Mouse (Mus musculus) stomach, embryonic 14.5 days (tissue): Measurements from ENCODE around the gene Olfr1417. TPM values are rescaled to one million over a fixed set of nuclear protein-coding genes. Genes with fewer than 3 reads are reported as not detected.
"Not testable (repeated sequence)": the region's sequence is repeated elsewhere in the genome, so short reads cannot be mapped to it uniquely, and the experiment has no call there.

ENCODE experiments used
- ATAC-seq: fragments of 200-750 bp; cut with Nextera tagmentation; 2 replicates; pipeline ENCODE4 v1.8.0; 2017; ENCODE audit warnings: low read depth, moderate TSS enrichment; ENCODE audit not compliant: insufficient number of reproducible peaks, insufficient read depth, low FRiP score
- H3K27ac ChIP-seq: fragments of 300-500 bp; sonication (generic); 2 replicates; pipeline ENCODE4 v1.5.1; 2014; ENCODE audit warnings: mild to moderate bottlenecking, low read length, moderate library complexity, mixed read lengths
- H3K27me3 ChIP-seq: fragments of 300-500 bp; sonication (generic); 2 replicates; pipeline ENCODE4 v1.6.1; 2014; ENCODE audit warnings: low read length, control low read depth, mixed read lengths; ENCODE audit not compliant: control insufficient read depth, insufficient read depth
- H3K36me3 ChIP-seq: fragments of 300-500 bp; sonication (generic); 2 replicates; pipeline ENCODE4 v1.6.1; 2014; ENCODE audit warnings: mild to moderate bottlenecking, control low read depth, low read length, moderate library complexity, mixed read lengths; ENCODE audit not compliant: control insufficient read depth, insufficient read depth
- H3K4me1 ChIP-seq: fragments of 300-500 bp; sonication (generic); 2 replicates; pipeline ENCODE4 v1.6.1; 2014; ENCODE audit warnings: low read length, control low read depth, mixed read lengths; ENCODE audit not compliant: control insufficient read depth, insufficient read depth
- H3K4me2 ChIP-seq: fragments of 300-500 bp; sonication (generic); replicated peaks from 2 replicates; pipeline ENCODE4 v1.6.1; 2014; ENCODE audit warnings: low read depth, low read length, control low read depth
- H3K4me3 ChIP-seq: fragments of 300-500 bp; sonication (generic); 2 replicates; pipeline ENCODE4 v1.5.1; 2014; ENCODE audit warnings: low read depth, low read length, control low read depth
- H3K9ac ChIP-seq: fragments of 300-500 bp; sonication (generic); replicated peaks from 2 replicates; pipeline ENCODE4 v1.6.1; 2014; ENCODE audit warnings: low read depth, mild to moderate bottlenecking, control low read depth, low read length, moderate library complexity, mixed read lengths
- H3K9me3 ChIP-seq: fragments of 300-500 bp; sonication (generic); 2 replicates; pipeline ENCODE4 v1.6.1; 2016; ENCODE audit warnings: low read depth, low read length, control low read depth; ENCODE audit not compliant: control insufficient read depth
- WGBS: fragments of 180-500 bp; shearing (Covaris S2); extraction: QIAGEN DNeasy Blood & Tissue Kit; methylation state at CpG from one replicate; pipeline ENCODE4 v1.1.7; 2014; 5-methylcytosine and 5-hydroxymethylcytosine counted together
- polyA plus RNA-seq: library from polyadenylated mRNA; unstranded; fragments of >200 nt; fragmentation: Nextera tagmentation; extraction: Ambion mirVana; gene quantifications from 2 replicates; pipeline ENCODE4 v1.2.1, GENCODE M21; 2014

Gene Olfr1417
- polyA plus RNA-seq = 0.27 TPM in 1 of 2 replicates, not detected in the other

GRCm38 (mm10) chr19:11839119-11839518, at the start of gene Olfr1417:
Gene Olfr1417 (minus strand): TSS chr19:11839219.
- no peak within 1 kb of the TSS for H3K27ac ChIP-seq
- H3K4me2 ChIP-seq = no peak within 1 kb of the TSS
- H3K9me3 ChIP-seq = no peaks in the 10 kb centered on the region
- H3K36me3 ChIP-seq = no peaks in the 10 kb centered on the region
- no peak for ATAC-seq
- no peak within 1 kb of the TSS for H3K4me3 ChIP-seq
- no peaks in the 10 kb centered on the region for H3K27me3 ChIP-seq
- H3K9ac ChIP-seq = no peak within 1 kb of the TSS
- WGBS = 82% methylated on average over 4 of the region's 4 CpGs
- no peaks in the 10 kb centered on the region for H3K4me1 ChIP-seq

- H3K9me3 ChIP-seq = no peaks in the 10 kb centered on the region
- H3K9ac ChIP-seq = no peak within 1 kb of the TSS
Measured at GRCm38 (mm10) chr19:11886265-11886664, 47.2 kb upstream of the Olfr1417 start, which contains the start of gene Olfr1420. Gene Olfr1420 (plus strand): TSS chr19:11886565.

GRCm38 (mm10) chr19:11878404-11878803, 39.4 kb upstream of the Olfr1417 start:
- not testable (repeated sequence) for H3K27ac ChIP-seq, H3K27me3 ChIP-seq, H3K4me1 ChIP-seq, H3K9me3 ChIP-seq, ATAC-seq, H3K9ac ChIP-seq, H3K36me3 ChIP-seq, H3K4me3 ChIP-seq, H3K4me2 ChIP-seq
- 59% methylated on average over 22 of the region's 22 CpGs for WGBS

More at GRCm38 (mm10) chr19:11886265-11886664, 47.2 kb upstream of the Olfr1417 start, which contains the start of gene Olfr1420:
- Histone ChIP-seq H3K36me3 (no peaks in the 10 kb centered on the region), H3K27me3 (no peaks in the 10 kb centered on the region), H3K4me2 (no peak within 1 kb of the TSS), H3K4me1 (no peaks in the 10 kb centered on the region), H3K4me3 (no peak within 1 kb of the TSS), H3K27ac (no peak within 1 kb of the TSS)
- no peak for ATAC-seq
- WGBS = 46% methylated on average over 1 of the region's 1 CpGs

DNA sequence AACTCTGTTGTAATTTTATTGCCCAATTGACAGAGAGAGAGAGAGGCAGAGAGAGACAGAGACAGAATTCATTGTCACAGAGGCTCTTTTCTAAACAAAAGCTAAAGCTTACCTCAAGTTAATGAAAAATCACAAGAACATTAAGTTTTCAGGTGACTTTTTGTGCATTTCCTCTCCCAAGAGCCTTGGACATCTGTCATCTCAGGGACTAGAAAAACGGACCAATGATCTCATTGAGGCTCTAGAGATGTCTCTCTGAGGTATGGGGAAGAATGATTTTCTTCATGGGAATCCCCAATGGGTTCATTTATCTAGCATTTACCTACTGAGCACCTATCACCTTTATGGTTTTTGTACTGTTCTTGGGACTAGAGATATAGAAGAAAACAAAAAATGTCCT, 36.0 kb upstream of the Olfr1417 start, which contains the start of gene Olfr1419:
Gene Olfr1419 (minus strand): TSS at position 101 of the 400 bp plus-strand sequence.
- Histone ChIP-seq H3K9ac (no peak within 1 kb of the TSS), H3K4me2 (no peak within 1 kb of the TSS), H3K4me3 (no peak within 1 kb of the TSS), H3K9me3 (no peaks in the 10 kb centered on the region), H3K4me1 (no peaks in the 10 kb centered on the region), H3K36me3 (no peaks in the 10 kb centered on the region), H3K27me3 (no peaks in the 10 kb centered on the region), H3K27ac (no peak within 1 kb of the TSS)
- ATAC-seq = no peak
- WGBS = 40% methylated on average over 1 of the region's 1 CpGs

DNA sequence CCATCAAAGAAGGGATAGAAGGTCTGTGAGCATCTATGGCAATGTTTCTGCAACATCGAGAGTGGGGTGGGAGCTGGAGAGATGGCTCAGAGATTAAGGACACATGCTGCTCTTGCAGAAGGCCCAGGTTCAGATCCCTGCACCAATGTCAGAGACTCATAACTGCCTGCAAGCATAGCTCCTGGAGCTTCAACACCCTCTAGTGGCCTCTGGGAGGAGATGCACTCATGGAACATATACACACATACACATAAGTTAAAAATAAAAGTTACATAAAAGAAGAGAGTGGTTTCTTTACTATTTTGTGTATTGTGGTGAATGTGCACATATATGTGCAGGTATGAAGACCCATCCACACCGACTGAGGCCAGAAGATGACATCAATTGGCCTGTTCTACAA, 28.8 kb upstream of the Olfr1417 start:
- Histone ChIP-seq H3K9ac (no peak overlapping the region), H3K4me1 (no peaks in the 10 kb centered on the region), H3K4me2 (no peak overlapping the region), H3K27ac (no peak overlapping the region), H3K27me3 (no peaks in the 10 kb centered on the region), H3K4me3 (no peak overlapping the region), H3K36me3 (no peaks in the 10 kb centered on the region), H3K9me3 (peaks cover 8% of the 10 kb centered on the region; the same call in 1 of the 2 replicates)
- 77% methylated on average over 2 of the region's 2 CpGs for WGBS
- ATAC-seq = no peak

DNA sequence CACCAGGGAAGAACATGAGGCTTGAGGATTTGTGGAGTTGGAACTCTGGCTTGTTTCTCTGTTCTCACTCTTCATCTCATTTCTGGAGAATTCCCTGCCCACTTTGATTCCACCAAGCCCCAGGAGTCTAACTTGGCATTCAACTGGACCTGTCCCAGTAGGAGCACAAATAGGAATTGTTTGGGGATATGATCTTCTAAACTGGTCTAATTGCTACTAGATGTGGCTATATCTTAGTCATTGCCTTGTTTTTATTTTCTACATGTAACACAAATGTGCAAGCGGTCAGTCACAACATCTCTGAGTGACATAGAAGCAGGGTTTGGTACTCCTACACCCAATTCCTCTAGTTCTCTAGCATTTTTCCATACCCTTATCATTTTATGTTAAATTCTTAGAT, 21.9 kb upstream of the Olfr1417 start, which contains the start of gene Olfr1418:
Gene Olfr1418 (minus strand): TSS at position 101 of the 400 bp plus-strand sequence.
- Histone ChIP-seq H3K4me1 (no peaks in the 10 kb centered on the region), H3K4me2 (no peak within 1 kb of the TSS), H3K9ac (no peak within 1 kb of the TSS), H3K27me3 (no peaks in the 10 kb centered on the region), H3K27ac (no peak within 1 kb of the TSS), H3K4me3 (no peak within 1 kb of the TSS), H3K9me3 (0 out of 2 replicates have a peak, but pooled peaks cover 4% of the 10 kb centered on the region), H3K36me3 (no peaks in the 10 kb centered on the region)
- ATAC-seq = no peak
- 92% methylated on average over 1 of the region's 1 CpGs for WGBS

- no peak overlapping the region for H3K27ac ChIP-seq
- H3K27me3 ChIP-seq = no peaks in the 10 kb centered on the region
- no peaks in the 10 kb centered on the region for H3K36me3 ChIP-seq
- ATAC-seq = no peak
- no peaks in the 10 kb centered on the region for H3K9me3 ChIP-seq
- H3K9ac ChIP-seq = no peak overlapping the region
- no peak overlapping the region for H3K4me2 ChIP-seq
- WGBS = 75% methylated on average over 6 of the region's 6 CpGs
- H3K4me1 ChIP-seq = no peaks in the 10 kb centered on the region
- no peak overlapping the region for H3K4me3 ChIP-seq
Measured at GRCm38 (mm10) chr19:11856506-11856905, 17.5 kb upstream of the Olfr1417 start.

DNA sequence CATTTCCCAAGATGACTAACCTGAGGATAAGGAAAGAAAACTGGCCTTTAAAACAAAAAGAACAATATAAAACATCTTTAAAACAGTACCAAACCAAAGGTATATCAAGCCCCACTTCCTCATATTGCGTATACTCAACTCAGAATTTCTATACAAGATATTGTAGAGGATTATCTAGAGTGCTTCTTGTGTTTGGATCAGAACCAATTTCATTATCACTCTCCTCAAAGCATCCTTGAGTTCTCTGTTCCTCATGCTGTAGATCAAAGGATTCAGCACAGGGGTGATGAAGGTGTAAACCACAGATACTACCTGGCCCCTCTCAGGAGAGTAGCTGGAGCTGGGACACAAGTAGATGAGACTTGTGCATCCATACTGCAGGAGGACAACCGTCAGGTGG, 15.8 kb upstream of the Olfr1417 start:
- no peak overlapping the region for H3K27ac ChIP-seq
- H3K4me3 ChIP-seq = no peak overlapping the region
- H3K4me1 ChIP-seq = no peaks in the 10 kb centered on the region
- no peaks in the 10 kb centered on the region for H3K36me3 ChIP-seq
- WGBS = 87% methylated on average over 2 of the region's 2 CpGs
- H3K27me3 ChIP-seq = no peaks in the 10 kb centered on the region
- no peak for ATAC-seq
- H3K4me2 ChIP-seq = no peak overlapping the region
- no peaks in the 10 kb centered on the region for H3K9me3 ChIP-seq
- H3K9ac ChIP-seq = no peak overlapping the region

- H3K9ac ChIP-seq = no peak overlapping the region
- no peaks in the 10 kb centered on the region for H3K4me1 ChIP-seq
- H3K36me3 ChIP-seq = no peaks in the 10 kb centered on the region
- no peaks in the 10 kb centered on the region for H3K27me3 ChIP-seq
- no peak overlapping the region for H3K4me3 ChIP-seq
- H3K4me2 ChIP-seq = no peak overlapping the region
- ATAC-seq = no peak
- no peaks in the 10 kb centered on the region for H3K9me3 ChIP-seq
- WGBS = 62% methylated on average over 4 of the region's 4 CpGs
- H3K27ac ChIP-seq = no peak overlapping the region
Measured at GRCm38 (mm10) chr19:11852652-11853051, 13.6 kb upstream of the Olfr1417 start.
